Mouse (Mus musculus): Measurements from ENCODE around the gene Kank3.

Kank3 gene

DNA sequence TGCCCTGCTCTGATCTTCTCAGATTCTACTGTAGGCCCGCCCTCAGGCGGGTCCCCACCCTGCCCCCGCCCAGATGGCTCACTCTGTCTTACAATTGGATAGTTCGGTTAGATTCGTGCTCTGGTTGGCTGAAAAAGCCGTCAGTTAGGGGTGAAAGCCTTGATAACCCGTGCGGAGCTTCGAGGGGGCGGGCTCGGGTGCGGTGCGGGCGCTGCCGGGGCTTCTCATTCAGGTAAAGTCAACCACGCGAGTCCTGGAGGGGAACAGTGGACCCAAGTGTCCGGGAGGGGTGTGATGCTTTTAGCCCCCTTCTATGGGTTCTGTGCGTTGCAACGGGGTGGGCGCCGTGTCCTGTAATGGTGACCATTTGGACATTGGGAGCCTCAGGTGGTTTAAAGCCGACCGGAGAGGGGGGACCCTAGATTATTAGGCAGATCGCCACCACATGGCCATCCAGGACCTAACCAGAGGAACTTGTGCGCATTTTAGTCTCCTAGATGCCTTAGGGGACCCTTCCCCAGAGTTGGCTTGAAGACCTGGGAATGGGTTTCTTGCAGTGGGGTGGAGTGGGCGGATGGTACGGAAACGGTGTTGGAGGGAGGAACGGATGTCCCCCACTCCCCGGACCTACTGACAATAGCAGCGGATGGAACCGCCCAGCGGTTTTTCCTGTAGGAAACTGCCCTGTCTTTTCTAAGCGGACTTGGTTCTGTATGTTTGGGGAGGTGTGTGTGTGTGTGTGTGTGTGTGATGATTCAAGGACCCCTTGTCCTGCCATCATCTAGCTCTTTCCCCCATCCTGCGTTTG, at the start of gene Kank3:
Gene Kank3, plus strand, starts transcription at position 186 of the 808 bp plus-strand sequence.
- in situ Hi-C loops (cut with MboI; ENCODE audit: unreplicated experiment in 2 of 2): loop anchor here in 1 of 2 experiments (25.0 kb wide), 1 partner anchor 1273 kb away; the partner anchor contains the start of gene Cyp4f16

- in situ Hi-C loops (cut with MboI; ENCODE audit: unreplicated experiment in 2 of 2): no loop called here
Observed at GRCm38 (mm10) chr17:33766389-33766788, 43.9 kb upstream of the Kank3 start.

- in situ Hi-C loops (cut with MboI; ENCODE audit: unreplicated experiment in 2 of 2): no loop called here
Observed at GRCm38 (mm10) chr17:33771617-33772016, 38.7 kb upstream of the Kank3 start.

- in situ Hi-C loops (cut with MboI; ENCODE audit: unreplicated experiment in 2 of 2): no loop called here
Observed at GRCm38 (mm10) chr17:33773426-33773825, 36.9 kb upstream of the Kank3 start.

DNA sequence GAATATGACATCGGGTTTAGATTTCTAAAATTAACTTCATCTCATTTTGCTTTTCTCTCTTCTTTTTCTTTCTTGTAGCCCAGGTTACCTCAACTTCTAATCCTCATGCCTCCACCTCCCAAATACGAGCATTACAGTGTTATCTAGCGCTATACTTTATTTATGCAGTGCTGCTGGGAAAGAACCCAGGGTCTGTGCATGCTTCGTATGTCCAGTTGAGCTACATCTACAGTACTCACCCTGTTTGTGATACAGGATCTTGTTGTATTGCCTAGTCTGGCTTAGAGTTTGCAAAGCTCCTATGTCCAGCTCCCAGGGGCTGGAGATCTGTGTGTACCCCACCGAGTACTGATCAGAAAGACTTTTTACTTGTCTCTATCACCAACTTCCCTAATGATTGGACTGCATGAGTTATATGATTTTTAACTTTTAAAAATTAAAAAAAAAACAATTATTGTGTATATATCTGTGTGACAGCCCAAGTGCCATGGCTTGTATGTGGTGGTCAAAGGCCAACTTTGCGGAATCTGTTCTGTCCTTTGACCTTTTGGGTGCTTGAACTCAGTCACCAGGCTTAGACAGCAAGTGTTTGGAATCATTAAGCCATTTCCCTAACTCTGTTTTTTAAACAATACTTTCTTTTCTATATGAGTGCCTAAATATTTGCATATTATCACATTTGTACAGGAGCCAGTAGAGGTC, 36.3 kb upstream of the Kank3 start:
- in situ Hi-C loops (cut with MboI; ENCODE audit: unreplicated experiment in 2 of 2): no loop called here

DNA sequence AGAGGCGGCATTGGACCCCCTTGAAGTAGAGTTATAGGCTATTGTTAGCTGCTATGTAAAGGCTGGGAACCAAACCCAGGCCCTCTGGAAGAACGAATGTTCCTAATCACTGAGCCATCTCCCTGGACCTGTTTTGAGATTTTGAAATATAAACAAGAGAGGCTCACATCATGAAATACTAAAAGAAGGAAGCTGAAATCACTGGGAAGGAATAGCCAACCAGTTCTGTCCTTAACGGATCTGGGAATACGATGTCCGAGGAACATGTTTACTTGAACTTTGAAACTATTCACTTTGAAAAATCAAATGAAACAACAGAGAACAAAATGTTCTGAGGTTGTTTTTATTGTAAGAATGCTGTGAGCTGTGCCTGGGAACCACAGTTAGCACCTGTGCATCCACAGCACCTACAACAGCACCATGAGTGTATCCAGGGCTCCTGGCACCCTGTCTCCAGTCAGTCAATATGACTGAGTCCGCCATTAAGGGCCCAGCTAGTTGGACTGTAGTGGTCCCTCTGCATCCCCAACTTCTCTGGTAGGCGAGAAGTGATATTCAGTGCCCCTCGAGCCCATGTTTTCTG, 35.7 kb upstream of the Kank3 start:
- in situ Hi-C loops (cut with MboI; ENCODE audit: unreplicated experiment in 2 of 2): no loop called here

- in situ Hi-C loops (cut with MboI; ENCODE audit: unreplicated experiment in 2 of 2): no loop called here
Observed at GRCm38 (mm10) chr17:33775287-33775686, 35.0 kb upstream of the Kank3 start.

DNA sequence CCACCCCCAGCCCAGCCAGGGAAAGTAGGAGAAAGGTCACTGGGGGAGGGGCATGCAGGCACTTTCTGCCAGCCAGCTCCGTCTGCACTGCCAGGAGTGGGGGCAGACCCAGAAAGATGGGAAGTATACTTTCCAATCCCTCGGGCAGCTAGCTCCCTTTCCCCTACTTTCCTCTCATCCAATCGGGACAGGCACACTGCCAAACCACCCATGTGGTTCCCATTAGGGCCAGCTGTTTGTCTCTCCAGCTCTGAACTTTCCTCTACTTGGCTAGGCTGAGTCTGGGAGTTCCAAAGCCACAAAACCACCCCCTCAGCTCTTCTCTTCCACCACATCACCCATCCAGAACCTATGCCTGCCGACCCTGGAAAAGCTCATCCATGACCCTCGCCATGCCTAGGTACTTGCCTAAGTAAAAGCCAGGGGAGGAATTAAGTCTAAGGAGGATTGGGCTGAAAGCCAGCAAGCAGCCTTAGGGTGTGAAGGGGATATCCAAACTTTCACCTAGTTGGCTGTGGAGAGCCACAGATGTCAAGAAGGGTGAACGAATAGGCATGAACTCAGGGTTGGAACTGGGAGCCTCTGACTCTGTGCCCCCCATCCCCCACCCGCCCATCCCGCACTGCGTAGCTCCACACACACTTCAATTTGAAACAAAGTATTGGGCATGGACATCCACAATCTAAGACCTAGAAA, 30.9 kb upstream of the Kank3 start:
- in situ Hi-C loops (cut with MboI; ENCODE audit: unreplicated experiment in 2 of 2): no loop called here

GRCm38 (mm10) chr17:33779967-33780295, 30.4 kb upstream of the Kank3 start:
- in situ Hi-C loops (cut with MboI; ENCODE audit: unreplicated experiment in 2 of 2): no loop called here

DNA sequence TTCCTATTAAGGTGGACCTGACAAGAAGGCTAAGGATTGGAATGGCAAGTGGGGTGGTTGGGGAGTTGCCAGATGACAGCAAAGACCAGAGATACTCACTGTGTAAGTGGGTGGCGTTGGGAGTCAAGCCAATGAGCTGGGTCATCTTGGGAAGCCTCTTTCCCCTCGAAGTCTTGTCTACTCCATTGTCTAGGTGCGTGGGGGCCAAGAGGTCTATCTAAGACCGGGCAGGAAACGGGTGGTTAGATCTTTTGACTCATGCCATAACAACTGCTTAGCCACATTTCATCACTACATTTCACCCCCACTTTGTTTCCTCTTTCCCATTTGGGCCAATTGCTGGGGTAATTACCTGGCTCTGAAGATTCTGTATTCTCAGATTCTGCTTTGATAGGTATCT, 29.9 kb upstream of the Kank3 start:
- in situ Hi-C loops (cut with MboI; ENCODE audit: unreplicated experiment in 2 of 2): no loop called here

DNA sequence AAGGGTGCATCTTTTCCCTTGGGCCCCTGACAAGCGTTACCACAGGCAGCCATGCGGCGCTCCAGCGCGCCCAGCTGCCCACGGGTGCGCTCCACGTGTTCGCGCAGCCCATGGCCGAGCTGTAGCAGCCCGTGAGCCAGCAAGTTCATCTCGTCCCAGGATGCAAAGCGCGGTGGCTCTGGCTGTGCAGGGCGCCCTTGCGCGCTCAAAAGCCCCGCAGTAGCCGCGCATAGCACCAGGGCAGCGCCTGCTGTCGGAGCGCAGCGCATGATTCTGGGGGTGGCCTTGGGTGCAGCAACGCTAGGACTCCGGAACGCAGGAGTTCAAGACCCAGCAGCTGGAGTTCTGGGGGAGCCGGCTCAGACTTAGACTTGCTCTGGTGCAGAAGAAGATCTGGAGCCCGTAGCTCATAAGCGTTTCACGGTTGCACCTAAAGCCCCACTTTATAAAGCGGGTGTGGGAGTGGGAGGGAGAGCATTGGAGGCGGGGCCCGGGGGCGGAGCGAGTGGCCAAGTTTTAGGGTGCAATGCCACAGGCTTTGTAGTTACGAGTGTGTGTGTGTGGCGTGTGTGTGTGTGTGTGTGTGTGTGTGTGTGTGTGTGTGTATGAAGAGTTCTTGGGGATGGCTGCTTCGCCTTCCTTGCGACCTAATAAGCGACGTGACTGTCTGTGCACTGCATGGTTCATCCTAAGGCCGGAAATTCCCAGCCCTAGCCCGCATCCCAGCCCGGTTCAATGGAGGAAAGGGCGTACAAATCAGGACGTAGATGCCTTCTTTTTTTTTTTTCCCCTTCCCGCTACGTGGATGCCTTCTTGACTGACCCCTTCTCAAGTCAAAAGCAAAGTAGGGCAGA, 29.0 kb upstream of the Kank3 start, which contains the start of gene Angptl4:
Gene Angptl4, minus strand, starts transcription at position 707 of the 854 bp plus-strand sequence.
- in situ Hi-C loops (cut with MboI; ENCODE audit: unreplicated experiment in 2 of 2): no loop called here

DNA sequence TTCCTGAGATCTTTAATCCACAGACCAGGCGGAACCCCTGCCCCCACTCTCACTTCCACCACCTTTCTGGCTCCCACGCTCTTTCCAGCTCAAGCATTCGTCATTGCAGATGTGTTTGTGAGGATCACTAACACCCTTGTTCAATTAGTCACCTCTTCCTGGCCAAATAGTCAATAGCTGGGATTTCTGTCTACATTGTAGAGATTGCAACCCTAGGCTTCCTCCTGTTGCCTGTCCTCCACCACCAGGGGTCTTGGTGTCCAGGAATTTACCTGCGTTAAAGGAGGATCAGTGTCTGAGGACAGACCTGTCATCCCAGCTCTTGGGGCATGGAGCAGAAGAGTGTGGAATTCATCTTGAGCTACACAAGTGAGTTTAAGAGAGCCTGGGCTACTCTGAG, 28.3 kb upstream of the Kank3 start:
- in situ Hi-C loops (cut with MboI; ENCODE audit: unreplicated experiment in 2 of 2): no loop called here

DNA sequence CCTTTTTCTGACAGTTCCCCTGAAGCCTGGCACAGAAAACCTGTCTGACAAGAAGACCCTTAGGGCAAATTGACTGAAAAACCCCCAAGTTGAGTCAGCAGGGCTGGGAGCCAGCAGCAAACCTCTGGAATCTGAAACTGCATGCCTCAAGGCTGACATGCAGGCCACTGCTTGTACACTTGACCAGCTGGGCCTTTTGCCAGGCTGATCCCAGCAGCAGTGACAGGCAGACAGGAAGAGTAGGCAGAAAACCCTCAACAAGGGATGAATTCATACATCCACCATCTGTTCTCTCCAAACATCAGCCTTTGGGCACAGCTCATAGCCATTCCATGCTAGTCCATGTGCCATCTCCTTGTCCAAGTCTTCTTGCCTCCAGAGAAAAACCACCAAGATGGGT, 26.9 kb upstream of the Kank3 start:
- in situ Hi-C loops (cut with MboI; ENCODE audit: unreplicated experiment in 2 of 2): no loop called here

DNA sequence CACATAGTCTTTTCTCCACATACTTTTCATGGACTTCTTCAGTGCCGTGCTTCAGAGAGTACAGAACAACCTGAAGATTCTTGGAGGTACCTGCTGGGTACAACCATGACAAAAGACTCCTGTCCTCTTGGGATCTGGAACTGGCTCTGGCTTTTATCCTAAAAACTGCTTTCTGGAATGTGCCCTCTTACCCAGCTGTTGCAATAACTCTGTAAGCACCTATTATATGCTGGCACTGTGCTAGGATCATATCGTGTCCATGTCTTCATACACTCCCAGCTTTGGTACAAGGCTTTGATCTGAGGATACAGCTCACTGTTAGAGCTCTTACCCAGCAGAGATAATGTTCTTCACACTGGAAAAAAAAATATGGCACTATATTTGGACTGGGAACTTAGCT, 25.4 kb upstream of the Kank3 start:
- in situ Hi-C loops (cut with MboI; ENCODE audit: unreplicated experiment in 2 of 2): no loop called here

GRCm38 (mm10) chr17:33786375-33786774, 23.9 kb upstream of the Kank3 start:
- in situ Hi-C loops (cut with MboI; ENCODE audit: unreplicated experiment in 2 of 2): no loop called here

- in situ Hi-C loops (cut with MboI; ENCODE audit: unreplicated experiment in 2 of 2): no loop called here
Observed at GRCm38 (mm10) chr17:33788732-33789131, 21.6 kb upstream of the Kank3 start.

GRCm38 (mm10) chr17:33798306-33798705, 12.0 kb upstream of the Kank3 start:
- in situ Hi-C loops (cut with MboI; ENCODE audit: unreplicated experiment in 2 of 2): loop anchor here (5.0 to 10.0 kb wide), 2 partner anchors 46 to 54 kb away; no protein-coding TSS in a partner anchor

DNA sequence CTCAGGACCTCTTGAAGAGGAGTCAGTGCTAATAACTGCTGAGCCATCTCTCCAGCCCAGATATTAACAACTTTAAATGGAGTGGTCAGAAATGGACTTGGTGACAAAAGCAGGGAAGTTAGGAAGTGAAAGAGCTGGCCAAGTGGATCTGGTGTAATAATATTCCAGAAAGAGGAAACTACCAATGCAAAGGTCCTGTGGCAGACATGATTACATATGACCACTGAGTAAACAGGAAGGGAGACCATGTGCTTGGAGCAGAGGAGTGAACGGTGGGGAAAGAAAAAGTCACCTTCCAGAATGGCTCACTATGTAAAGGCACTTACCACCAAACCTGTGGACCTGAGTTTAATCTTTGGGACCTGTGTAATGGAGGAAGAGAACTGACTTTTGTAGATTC, 11.0 kb upstream of the Kank3 start:
- in situ Hi-C loops (cut with MboI; ENCODE audit: unreplicated experiment in 2 of 2): loop anchor here (5.0 to 10.0 kb wide), 2 partner anchors 47 to 54 kb away; no protein-coding TSS in a partner anchor

GRCm38 (mm10) chr17:33802221-33802620, 8.1 kb upstream of the Kank3 start:
- in situ Hi-C loops (cut with MboI; ENCODE audit: unreplicated experiment in 2 of 2): loop anchor here (5.0 to 25.0 kb wide), 4 partner anchors 287 to 1265 kb away; partner anchors contain the start of gene Cyp4f16 (in 1 of the 2)

DNA sequence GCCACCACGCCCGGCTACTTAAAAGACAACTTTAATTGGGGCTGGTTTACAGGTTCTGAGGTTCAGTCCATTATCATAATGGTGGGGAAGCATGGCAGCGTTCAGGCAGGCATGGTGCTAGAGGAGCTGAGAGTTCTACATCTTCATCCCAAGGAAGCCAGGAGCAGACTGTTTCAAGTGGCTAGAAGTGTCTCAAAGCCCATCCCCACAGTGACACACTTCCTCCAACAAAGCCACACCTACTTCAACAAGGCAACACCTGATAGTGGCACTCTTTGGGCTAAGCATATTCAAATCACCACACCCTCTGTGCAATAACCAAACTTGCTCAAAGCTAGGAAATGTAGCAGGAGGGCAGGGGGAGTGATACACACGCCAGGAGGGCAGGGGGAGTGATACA, 6.1 kb upstream of the Kank3 start:
- in situ Hi-C loops (cut with MboI; ENCODE audit: unreplicated experiment in 2 of 2): loop anchor here (5.0 to 25.0 kb wide), 4 partner anchors 289 to 1267 kb away; partner anchors contain the start of gene Cyp4f16 (in 1 of the 2)

Measured in v-Abl transformed pro-B cells (cell line).